Mouse (Mus musculus): ENCODE data around the gene Abhd16b.
A peak's percentile ranks its signal among the peaks of the same experiment; 100 is the strongest.

Gene Abhd16b

DNA sequence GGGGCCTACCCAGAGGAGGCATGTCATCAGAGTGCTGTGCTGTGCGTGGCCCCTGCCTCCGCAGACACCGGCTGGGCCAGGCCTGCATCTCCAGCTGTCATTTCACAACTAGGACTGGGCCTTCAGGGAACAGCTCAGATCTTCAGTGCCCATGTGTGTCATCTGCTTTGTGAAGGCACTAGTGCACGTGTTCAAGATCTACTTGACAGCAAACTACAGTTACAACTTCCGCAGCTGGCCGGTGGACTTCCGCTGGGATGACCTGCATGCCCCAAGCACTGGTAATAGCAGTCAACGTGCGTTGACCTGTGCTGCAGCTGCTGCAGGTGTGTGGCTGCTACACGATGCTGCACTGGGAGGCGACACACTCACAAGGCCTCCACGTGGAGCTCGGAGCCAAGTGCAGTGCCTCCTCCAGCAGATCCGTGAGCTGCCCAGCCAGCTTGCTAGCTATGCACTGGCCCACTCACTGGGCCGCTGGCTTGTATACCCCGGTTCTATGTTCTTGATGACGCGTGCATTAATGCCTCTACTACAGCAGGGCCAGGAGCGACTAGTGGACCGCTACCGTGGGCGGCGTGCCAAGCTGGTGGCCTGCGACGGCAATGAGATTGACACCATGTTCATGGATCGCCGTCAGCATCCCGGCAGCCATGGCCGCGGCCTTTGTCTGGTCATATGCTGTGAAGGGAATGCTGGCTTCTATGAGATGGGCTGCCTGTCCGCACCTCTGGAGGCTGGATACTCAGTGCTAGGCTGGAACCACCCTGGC lies at the start of gene Abhd16b:
Gene Abhd16b, plus strand, starts transcription at position 51 of the 772 bp plus-strand sequence.
- DNase-seq (ENCODE audit: low read depth): no peak

DNA sequence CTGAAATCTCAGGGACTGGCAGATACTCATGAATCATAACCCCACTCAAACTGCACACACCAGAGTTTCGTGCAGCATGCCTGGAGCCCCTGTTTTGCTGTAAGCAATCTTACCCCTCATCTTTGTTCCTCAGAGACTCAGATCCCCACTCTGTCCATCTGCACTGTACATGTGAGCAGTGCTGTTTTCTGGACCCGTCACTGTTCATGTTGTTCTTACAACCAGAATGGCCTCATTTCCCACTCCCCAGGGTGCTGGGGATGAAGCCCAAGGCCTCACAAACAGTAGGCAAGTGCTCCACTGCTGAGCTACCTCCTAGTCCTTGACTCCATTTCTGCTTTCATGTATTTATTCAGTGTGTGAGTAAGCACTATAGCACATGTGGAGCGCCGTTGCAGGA lies 40.8 kb upstream of the Abhd16b start:
- no peak for DNase-seq (ENCODE audit: low read depth)

DNA sequence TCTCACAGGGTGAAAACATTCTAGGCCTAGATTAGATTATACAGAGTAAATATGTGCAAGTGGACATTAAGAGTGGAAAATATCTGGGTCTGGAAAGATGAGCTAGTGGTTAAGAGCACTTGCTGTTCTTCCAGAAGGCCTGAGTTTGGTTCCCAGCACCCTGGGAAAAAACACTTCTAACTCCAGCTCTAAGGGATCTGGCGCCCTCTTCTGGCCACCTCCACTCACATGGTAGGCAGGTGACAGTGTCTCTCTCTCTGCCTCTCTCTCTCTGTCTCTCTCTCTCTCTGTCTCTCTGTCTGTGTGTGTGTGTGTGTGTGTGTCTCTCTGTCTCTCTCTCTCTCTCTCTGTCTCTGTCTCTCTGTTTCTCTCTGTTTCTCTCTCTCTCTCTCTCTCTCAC lies 39.7 kb upstream of the Abhd16b start:
- no peak for DNase-seq (ENCODE audit: low read depth)

DNA sequence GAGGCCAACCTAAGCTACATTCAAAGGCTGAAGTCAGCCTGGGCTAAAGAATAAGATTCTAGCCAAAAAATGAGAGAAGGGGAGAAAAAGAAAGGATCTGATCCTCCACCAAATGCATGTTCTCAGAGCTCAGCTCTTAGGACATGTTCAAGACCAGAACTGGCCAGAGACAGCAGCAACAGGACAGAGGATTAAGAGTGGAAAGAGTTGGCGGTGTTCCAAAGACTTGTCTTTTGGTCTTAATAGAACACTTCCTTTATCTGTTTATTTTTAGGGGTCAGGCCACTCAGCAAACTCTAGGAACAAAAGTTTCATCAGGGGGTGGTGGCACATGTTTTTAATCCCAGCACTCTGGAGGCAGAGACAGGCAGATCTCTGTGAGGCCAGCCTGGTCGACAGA lies 37.1 kb upstream of the Abhd16b start:
- no peak for DNase-seq (ENCODE audit: low read depth)

DNA sequence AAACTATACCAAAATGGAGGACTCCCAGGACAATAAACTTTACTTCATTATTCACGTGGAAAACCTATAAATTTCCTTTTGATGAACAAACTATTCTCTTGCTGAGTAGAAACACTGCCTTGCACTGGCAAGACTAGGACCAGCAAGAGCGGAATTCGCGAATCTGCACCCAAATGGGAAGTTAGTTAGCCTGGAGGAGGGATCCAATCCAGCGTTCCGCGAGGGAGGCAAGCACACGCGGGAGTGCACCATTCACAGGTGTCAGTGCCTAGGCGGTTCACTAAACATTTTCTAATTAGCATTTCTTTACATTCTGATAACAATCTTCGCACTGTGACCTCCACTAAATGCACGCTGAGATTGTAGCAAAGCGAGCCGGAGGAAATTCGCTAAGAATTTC lies 35.2 kb upstream of the Abhd16b start:
- no peak for DNase-seq (ENCODE audit: low read depth)

DNA sequence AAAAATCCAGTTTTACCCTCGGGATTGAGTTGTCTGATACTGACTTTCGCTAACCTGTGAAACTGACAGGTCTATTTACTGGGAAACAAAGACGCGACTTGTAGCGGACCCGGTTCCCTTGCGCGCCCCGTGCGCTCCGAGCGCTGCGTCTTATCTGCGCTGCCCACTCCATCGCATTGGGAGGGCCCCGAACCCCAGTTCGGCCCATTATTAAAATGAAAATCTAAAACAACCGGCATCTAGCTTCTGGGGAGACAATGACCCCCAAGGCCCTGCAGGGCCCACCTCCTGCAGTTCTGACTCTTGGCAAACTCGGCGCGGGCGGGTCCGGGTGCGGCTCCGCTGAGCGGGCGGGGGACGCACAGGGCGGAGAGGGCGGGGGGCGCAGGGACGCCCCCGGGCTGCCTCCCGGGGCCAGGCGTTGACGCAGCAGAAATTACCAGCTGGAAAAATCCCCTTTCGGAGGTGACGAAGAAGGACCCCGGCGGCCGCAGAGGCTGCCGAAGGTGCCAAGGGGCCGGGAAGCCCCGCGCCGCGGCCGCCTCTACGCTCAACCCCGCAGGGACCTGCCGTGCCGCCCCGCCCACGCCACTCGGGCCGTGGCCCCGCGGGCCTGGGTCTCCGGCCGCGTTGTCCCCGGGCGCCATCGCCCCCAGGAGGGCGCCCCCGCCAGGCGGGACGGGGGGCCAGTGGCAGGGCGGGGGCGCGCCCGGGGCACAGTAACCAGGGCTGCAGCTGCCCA lies 34.4 kb upstream of the Abhd16b start:
- no peak for DNase-seq (ENCODE audit: low read depth)

DNA sequence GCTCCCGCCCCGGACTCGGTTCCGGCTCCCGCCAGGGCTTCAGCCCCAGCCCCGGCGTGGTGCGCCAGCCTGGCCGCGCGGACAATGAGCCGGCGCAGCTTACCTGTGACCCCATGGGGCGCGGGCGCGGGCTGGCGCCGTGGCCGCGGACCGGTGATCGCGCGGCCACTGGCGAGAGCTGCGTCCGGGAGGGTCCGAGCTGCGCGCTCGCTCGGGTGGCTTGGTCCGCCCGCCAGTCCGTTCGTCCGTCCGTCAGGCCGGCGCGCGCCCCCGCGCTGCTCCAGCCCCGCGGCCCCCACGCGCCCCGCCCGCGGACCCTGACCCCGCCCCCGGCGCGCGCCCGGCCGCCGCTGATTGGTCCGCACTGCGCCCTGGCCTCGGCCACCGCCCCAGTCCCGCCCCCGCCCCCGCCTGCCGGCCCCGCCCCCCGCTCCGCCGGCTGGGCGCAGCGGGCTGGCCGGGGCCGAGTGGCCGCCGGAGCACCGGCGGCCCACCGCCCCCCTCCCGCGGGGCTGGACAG lies 33.8 kb upstream of the Abhd16b start, which contains the start of gene Zbtb46:
Gene Zbtb46, minus strand, starts transcription at position 274 of the 520 bp plus-strand sequence.
- DNase-seq (ENCODE audit: low read depth): no peak

DNA sequence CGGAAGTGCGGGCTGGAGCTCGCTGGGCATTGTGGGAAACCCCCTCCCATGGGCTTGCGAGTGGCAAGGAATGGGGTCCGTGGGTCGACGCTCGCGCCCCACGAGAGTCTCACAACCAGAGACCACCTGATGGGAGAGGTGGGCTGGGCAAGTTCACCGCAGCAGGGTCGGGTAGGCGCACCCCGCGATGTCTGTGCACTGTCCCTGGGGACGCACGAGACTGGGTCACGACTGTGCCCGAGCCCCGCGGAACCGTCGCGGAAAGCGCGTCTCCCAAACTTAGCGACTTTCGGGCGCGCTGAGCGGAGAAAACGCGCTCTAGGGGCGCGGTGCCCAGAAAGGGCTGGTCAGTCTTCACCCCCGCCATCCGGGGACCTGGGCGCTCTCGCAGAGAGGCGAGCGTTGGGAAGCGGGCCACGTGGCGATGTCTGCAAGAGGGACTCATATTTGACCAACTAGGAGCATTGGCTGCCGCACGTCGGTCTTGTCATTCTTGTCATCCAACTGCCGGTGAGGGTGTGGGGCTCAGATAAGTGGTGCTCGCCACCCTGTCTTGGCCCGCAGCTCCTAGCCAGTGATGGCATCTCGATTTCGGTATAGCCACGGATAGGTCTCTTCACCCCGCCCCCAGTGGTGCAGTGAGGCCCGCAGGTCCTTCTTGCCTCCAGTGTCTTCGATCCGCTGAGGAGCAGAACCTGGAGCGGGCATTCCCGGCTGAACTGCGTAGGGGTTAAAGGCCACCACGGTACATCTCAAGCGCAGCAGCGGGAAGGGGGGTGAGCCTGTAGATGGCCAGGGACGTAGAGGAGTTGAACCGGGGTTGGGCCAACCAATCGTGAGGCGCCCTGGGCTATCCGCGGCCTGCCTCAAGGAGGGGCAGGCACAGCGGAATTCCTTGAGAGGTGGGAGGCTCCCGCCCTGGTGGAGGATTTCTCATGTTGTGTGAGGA lies 33.1 kb upstream of the Abhd16b start:
- no peak for DNase-seq (ENCODE audit: low read depth)

DNA sequence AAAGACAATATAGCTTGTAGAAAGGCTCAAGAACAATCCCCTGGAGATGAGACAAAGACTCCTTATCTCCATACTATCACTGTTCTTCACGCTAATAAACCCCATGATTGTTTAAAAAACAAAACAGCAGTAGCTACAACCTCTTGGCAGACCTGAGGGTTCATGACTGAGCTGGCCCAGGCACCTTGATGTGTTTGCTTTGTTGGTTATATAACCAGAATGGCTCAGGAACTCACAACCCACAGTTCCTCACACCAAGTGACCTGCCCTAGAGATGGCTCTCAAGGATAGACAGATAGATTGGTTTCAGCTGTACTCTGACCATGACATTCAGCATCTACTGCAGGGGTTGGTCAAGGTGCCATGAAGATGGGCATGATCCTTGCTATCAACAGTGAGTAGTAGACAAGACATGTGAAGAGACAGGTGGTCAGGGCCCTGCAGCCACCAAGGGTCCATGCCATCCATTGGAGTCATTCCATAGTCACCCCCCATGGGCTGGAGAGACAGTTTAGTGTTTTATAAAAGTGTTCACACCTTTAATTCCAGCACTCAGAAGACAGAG lies 31.4 kb upstream of the Abhd16b start:
- DNase-seq (ENCODE audit: low read depth): no peak

DNA sequence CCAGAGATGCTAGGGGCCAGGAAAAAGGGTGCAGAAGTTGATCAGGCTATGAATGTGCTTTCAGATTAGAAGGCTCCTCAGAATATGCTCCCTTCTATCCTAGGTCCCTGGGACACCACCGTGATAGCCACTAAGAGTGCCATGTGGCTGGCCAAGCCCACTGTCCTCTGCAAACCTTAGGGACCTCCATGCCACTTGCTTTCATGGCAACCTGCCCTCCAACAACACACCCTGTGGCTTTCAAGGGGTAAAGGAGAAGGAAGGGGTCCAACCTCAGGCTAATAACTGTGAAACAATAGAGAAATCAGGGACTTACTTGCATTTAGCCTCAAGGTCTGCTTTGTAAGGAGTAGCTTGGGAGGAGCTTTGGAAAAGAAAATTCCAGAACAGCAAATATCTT lies 30.4 kb upstream of the Abhd16b start:
- DNase-seq (ENCODE audit: low read depth): no peak

DNA sequence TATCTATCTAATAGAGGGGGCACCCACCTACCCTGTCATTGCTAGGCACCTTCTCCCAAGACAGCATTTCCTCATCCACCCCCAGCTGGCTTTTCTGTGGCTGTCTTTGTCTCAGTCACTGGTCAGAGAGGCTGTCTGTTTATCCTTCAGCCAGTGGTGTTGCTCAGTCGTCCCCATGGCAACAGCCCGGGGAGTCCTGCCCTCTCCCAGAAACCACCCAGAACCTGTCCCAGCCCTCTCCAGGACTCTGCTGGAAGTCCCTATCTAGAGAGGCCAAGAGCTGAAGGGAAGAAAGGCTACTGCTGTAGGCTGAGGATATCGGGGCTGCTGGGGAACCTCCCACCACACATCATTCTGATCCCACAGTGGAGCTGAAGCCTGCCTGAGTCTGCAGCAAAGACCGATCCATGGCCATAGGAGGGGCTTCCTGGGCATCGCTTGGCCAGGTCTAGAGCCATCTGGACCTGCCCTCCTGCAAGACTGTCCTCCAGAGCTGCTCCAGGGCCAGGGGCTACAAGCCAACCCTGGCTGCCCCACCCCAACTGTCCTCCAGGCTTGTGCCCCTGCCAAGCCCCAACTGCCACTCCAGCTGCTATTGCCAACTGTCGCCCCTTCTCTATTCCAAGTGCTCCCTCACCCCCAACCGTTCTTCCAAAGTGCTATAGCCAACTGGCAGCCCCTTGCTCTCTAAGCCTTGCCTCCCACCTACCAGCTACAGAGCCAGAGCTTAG lies 29.8 kb upstream of the Abhd16b start:
- no peak for DNase-seq (ENCODE audit: low read depth)

DNA sequence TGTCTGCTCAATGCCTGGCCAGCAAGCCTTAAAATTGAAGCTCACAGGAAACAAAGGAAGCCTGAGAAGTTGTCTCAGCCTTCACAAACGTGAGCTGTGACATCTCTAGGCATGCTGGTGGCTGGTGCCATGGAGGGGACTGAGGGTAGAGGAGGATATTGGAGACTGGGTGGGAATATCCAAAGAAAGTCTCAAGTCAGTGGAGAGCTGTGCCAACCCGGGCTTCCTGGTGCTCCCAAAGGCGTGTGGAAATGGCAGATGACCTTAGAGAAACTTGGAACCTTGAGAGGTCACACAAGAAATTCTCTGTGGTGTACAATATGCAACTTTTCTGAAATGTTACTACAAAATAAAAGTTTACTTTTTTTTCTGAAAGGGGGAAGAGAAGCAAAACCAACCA lies 27.6 kb upstream of the Abhd16b start:
- DNase-seq (ENCODE audit: low read depth): no peak

DNA sequence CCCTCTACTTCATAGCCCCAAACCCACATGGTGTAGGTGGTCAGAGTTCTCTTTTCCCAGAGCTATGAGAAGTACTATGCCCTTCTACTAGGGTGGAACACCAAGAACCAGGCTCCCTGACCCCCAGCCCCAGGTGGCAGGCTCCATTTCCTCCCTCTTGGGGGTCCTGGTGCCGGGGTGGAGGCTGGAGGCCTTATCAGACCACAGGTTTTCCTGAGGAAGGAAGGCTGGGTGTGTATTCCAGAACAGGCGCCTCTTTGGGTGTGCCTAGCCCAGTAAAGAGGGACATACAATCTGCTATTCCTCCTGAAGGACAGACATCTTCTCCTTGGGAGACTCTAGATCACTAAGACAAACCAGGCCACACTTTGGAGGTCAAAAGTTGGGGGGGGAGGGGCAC lies 22.7 kb upstream of the Abhd16b start:
- DNase-seq (ENCODE audit: low read depth): no peak

DNA sequence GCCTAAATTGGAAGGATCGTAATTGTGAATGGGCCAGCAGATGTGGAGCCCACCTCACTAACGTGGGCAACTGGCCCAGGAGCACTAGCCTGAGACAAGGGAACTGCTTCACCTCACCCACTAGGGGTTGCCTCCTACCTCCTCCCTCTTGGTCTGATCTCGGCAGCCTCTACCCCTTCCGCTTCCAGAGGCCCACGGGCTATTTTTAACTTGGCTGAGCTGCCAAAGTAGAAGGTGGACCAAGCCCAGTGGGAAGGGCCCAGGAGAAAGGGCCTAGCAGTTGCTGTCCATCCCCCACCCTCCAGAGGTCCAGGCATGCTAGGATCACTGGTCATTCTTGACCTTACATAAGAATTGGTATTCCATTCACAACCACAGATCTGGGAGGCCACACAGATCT lies 21.8 kb upstream of the Abhd16b start:
- DNase-seq (ENCODE audit: low read depth): peak; percentile 42

DNA sequence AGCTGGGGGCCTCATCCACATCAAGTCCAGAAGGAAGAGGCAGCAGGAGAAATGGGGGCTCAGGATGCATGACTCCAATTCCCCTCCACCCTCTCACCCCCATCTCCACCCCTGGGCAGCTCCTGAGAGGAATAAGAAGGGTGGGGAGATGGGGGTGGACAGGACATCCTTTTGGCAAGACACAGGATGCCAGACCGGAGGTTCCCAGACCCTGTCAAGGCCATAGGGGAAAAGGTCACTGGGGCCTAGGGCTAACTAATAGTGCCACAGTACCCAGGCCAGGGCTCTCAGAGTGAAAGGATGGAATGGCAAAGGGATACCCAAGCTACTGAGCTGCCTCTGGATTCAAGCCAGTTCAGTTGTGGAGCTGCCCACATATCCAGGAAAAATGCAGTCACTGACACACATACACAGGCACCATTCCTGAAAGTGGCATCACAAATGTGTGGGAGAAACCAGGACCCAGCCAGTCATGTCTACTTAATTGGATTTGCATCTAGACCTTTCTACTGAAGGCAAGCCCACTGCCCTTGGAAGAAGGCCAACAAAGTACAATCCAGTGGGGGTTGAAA lies 20.7 kb upstream of the Abhd16b start:
- no peak for DNase-seq (ENCODE audit: low read depth)

DNA sequence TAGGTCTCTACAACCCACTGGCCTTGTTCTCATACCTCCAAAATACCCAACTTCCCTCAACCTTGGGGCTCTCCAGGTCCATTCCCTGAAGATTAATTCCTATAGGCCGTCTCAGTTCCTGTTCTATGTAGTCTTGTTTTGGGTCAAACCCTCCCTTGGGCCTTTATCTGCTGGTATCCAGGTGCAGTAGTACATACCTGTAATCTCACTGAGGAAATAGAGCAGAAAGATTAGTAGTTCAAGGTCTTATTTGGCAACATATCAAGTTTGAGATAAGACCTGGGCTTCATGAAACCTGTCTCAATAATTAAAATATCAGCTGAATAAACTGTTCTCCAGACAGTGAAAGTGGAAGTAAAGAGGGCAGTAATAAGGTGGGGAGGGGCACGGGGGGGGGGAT lies 9.9 kb upstream of the Abhd16b start:
- no peak for DNase-seq (ENCODE audit: low read depth)

DNA sequence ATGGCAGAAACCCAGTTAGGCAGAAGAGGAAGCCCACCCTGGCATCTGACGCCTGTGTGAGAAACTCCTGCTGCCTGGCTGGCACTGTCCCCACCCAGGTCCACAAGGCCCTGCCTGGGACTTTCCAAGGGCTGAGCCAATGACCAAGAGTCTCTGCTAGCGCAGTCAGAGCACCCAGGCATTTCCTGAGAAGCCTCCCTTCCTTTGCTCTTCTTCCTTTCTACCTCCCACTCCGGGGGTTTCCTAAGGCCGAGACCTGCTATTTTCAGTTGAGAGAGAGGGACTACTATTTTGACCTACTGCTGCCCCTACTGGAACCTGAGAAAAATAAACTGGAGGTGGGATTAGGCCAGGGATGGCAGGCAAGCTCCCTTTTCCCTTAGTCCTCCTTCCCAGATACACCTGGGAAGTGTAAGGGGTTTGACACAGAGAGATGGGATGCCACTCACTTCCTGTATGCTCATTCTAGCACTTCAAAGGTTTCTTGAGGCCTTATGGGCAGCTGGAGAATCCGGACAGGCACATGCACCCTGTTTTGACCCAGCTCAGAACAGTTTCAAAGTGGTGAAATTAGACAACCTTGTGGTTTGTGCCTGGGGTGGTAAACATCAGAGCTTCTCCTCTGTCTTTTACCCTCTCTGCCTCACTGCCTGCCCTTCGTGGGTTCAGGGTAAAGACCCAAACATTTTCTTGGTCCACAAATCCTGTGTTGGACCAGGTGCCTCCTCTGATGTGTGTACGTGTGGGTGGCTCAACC lies 9.3 kb upstream of the Abhd16b start:
- DNase-seq (ENCODE audit: low read depth): no peak

DNA sequence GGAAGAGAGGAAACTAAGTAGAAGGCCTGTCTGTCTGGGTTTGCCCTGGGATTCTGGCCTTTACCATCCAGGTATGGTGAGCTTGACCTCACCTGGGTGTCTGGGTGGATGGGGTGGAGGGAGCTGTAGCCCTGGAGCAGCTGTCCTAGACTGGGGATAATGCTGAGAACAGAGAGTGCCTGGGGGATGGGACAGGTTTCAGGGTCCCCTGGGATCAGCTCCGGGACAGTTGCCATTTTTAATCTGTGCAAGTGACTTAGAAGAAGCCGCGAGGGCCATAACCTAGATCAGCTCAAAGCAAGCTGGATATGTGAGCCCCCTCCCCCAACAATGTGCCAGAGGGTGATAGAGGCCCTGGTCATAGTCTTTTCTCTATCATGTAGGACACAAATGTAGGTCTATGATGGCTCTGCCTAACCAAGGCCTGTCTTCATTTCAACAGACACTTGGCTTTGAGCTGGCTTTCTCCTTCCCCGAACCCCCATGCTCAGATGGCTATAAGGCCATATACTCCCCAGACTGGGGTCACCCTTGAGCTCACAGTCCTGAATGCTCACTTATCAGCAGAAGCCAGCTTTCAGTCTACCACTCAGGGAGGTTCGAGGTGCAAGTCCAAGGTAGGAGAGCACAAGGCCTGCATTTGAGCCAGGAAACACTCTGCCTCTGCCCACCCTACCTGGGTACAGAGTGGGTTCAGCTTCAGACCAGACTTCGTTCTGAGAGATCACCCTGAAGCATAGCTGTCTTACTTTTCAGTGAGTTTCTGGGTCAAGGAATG lies 8.4 kb upstream of the Abhd16b start:
- DNase-seq (ENCODE audit: low read depth): no peak

DNA sequence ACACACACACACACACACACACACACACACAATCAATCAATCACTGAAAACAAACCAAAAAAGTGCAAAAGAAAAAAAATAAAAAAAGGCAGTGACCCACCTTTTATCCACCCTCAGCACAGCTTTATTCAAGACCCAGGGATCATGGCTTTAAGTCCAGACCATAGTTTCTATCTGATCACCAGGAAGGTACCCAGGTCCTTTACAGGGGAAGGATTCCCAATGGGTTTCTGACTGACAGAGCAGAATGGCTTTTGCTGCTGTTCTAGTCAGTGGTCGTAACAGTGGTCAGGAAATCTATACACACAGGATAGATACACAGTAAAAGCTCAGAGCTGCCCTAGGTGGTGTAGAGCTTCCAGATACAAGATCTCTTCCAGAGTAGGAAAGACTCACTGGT lies 7.3 kb upstream of the Abhd16b start:
- no peak for DNase-seq (ENCODE audit: low read depth)
